ENCODE assay signal across 8 mouse cellular contexts in the genomic region with DNA sequence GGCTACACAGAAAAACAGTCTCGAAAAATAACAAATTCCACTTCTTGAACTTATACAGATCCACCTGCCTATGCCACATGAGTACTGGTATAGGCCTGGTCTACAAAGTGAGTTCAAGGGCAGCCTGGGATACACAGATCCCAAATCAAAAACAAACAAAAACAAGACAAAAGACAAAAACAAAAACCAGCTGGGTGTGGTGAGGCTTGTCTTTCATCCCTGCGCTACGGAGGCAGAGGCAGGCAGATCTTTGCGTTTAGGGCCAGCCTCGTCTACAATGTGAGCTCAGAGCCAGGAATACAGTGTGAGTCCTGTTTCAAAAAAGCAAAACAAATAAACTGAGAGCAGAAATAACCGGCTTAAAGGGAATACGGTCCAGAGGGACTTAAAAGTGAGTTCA. TPM values are rescaled to one million over a fixed set of nuclear protein-coding genes. Genes with fewer than 3 reads are reported as not detected.
DNase-seq lines count a peak whose midpoint lies in the region; ATAC-seq and TF ChIP-seq lines count a peak whose summit lies in the region.

No protein-coding gene starts in this region.

- DNase-seq in kidney, postnatal 0 days (ENCODE audit: low spot score): no peak
- no peak for DNase-seq in kidney, postnatal 25 days
- no peak for DNase-seq in hindbrain, postnatal 0 days (ENCODE audit: low spot score)
- no peak for DNase-seq in adrenal gland, adult 18-20 months (ENCODE audit: low spot score in 2 of 2)
- DNase-seq in spleen, postnatal 14 days (ENCODE audit: low spot score in 2 of 2): no peak
- no peak for DNase-seq in layer of hippocampus, postnatal 25 days (ENCODE audit: extremely low spot score in 1 of 2, low spot score in 1 of 2)

- peaks cover 10% of the 10 kb centered on the region for H3K4me1 ChIP-seq in kidney, postnatal 0 days (replicated peaks; ENCODE audit: insufficient read depth, low read length)
- H3K4me1 ChIP-seq in brown adipose tissue, adult 24 weeks (ENCODE audit: control insufficient read depth, insufficient read depth, insufficient read length, low read length): peaks cover 6% of the 10 kb centered on the region; the same call in 1 of the 2 replicates
- peaks cover 7% of the 10 kb centered on the region; the same call in 1 of the 2 replicates for H3K4me1 ChIP-seq in hindbrain, postnatal 0 days (ENCODE audit: insufficient read depth, low read length)

- H3K4me2 ChIP-seq in kidney, postnatal 0 days (ENCODE audit: low read length): peak overlapping the region; percentile 57
- H3K4me2 ChIP-seq in hindbrain, postnatal 0 days (ENCODE audit: low read depth, low read length): peak overlapping the region; percentile 61
- H3K4me2 ChIP-seq in myocyte (ENCODE audit: low read depth): peak overlapping the region; percentile 70

- no peaks in the 10 kb centered on the region for H3K9me3 ChIP-seq in kidney, postnatal 0 days (replicated peaks; ENCODE audit: low read length)
- H3K9me3 ChIP-seq in hindbrain, postnatal 0 days (ENCODE audit: low read length): no peaks in the 10 kb centered on the region

- 72% methylated on average over 7 of the region's 7 CpGs for WGBS in kidney, postnatal 0 days
- WGBS in hindbrain, postnatal 0 days: 64% methylated on average over 7 of the region's 7 CpGs

- H3K79me2 ChIP-seq in myocyte (ENCODE audit: control insufficient read depth, insufficient read depth): peaks cover 28% of the 10 kb centered on the region

- H3K36me3 ChIP-seq in kidney, postnatal 0 days (ENCODE audit: insufficient read depth, low read length): peaks cover 16% of the 10 kb centered on the region
- peaks cover 22% of the 10 kb centered on the region for H3K36me3 ChIP-seq in hindbrain, postnatal 0 days (ENCODE audit: insufficient read depth, low read length)
- H3K36me3 ChIP-seq in myocyte (ENCODE audit: control insufficient read depth, insufficient read depth): peaks cover 13% of the 10 kb centered on the region

- no peak for TF ChIP-seq POLR2A in myocyte (IDR thresholded peaks at IDR 0.05; ENCODE audit: insufficient read length, low read depth)

- H3K27ac ChIP-seq in kidney, postnatal 0 days: peak overlapping the region; percentile 77; the same call in 1 of the 2 replicates
- peak overlapping the region; percentile 83 for H3K27ac ChIP-seq in brown adipose tissue, adult 24 weeks (replicated peaks; ENCODE audit: low read depth, low read length)
- H3K27ac ChIP-seq in hindbrain, postnatal 0 days: peak overlapping the region; percentile 71

- no peaks in the 10 kb centered on the region for H3K27me3 ChIP-seq in kidney, postnatal 0 days (ENCODE audit: insufficient read depth, low read length)
- H3K27me3 ChIP-seq in hindbrain, postnatal 0 days (ENCODE audit: insufficient read depth, low read length): no peaks in the 10 kb centered on the region
- no peaks in the 10 kb centered on the region for H3K27me3 ChIP-seq in myocyte (ENCODE audit: control insufficient read depth, insufficient read depth, insufficient read length)

- no peak for TF ChIP-seq CTCF in kidney, postnatal 0 days (IDR thresholded peaks at IDR 0.05; ENCODE audit: low read depth)
- no peak for TF ChIP-seq CTCF in hindbrain, postnatal 0 days (IDR thresholded peaks at IDR 0.05; ENCODE audit: low read depth)

- ATAC-seq in kidney, postnatal 0 days (replicated peaks; ENCODE audit: low FRiP score, low read depth): no peak
- no peak for ATAC-seq in hindbrain, postnatal 0 days

- H3K4me3 ChIP-seq in kidney, postnatal 0 days (replicated peaks; ENCODE audit: low read depth, low read length): peak overlapping the region; percentile 86
- peak overlapping the region; percentile 66 for H3K4me3 ChIP-seq in brown adipose tissue, adult 24 weeks (ENCODE audit: insufficient read depth, low read depth, low read length)
- H3K4me3 ChIP-seq in hindbrain, postnatal 0 days (ENCODE audit: low read length): peak overlapping the region; percentile 85
- peak overlapping the region; percentile 93 for H3K4me3 ChIP-seq in myocyte

- peak overlapping the region; percentile 82; the same call in 1 of the 2 replicates for H3K9ac ChIP-seq in kidney, postnatal 0 days (ENCODE audit: low read depth, low read length)
- H3K9ac ChIP-seq in hindbrain, postnatal 0 days (replicated peaks; ENCODE audit: low read length): peak overlapping the region; percentile 90

- H3ac ChIP-seq in myocyte (ENCODE audit: control insufficient read depth, insufficient read length): peak overlapping the region; percentile 94

TF ChIP-seq in myocyte, 11 proteins besides CTCF, POLR2A, EP300 and RAD21:
- TF ChIP-seq MYOD1 (IDR thresholded peaks at IDR 0.05; ENCODE audit: control insufficient read depth in 1 of 3, insufficient read length in 2 of 3, low read depth in 2 of 3) (no peak), TCF12 (IDR thresholded peaks at IDR 0.05; ENCODE audit: insufficient read depth, poor library complexity, severe bottlenecking) (no peak), POLR2AphosphoS2 (IDR thresholded peaks at IDR 0.05; ENCODE audit: insufficient read length, low read depth) (no peak), MYOG (IDR thresholded peaks at IDR 0.05; ENCODE audit: control insufficient read depth in 1 of 3, insufficient read depth in 1 of 3, insufficient read length in 2 of 3, low read depth in 2 of 3) (no peak), CEBPB (IDR thresholded peaks at IDR 0.05; ENCODE audit: insufficient read depth, poor library complexity, severe bottlenecking) (no peak), E2F4 (IDR thresholded peaks at IDR 0.05; ENCODE audit: insufficient read depth) (no peak), REST (IDR thresholded peaks at IDR 0.05; ENCODE audit: insufficient read depth, insufficient read length) (no peak), SRF (IDR thresholded peaks at IDR 0.05; ENCODE audit: control insufficient read depth, insufficient read length, low read depth) (no peak), MAX (IDR thresholded peaks at IDR 0.05; ENCODE audit: low read depth) (no peak), TCF3 (IDR thresholded peaks at IDR 0.05; ENCODE audit: insufficient read length, low read depth) (no peak), USF1 (IDR thresholded peaks at IDR 0.05; ENCODE audit: low read depth) (no peak)

RNA-seq across cellular contexts. Expression of a gene that starts 0.5 kb away (rescaled TPM):
- polyA plus RNA-seq in kidney, postnatal 0 days (2015; fragmentation: Nextera tagmentation; extraction: Ambion mirVana): 329 and 334 TPM in 2 replicates
- 242 and 250 TPM in 2 replicates for polyA plus RNA-seq in brown adipose tissue, adult 24 weeks (2012; ENCODE audit: insufficient read depth, insufficient read length, missing spikeins)
- 47.9 and 73.1 TPM in 2 replicates for total RNA-seq in hindbrain, postnatal 0 days (2014; rRNA removed)
- 429 and 448 TPM in 2 replicates for polyA plus RNA-seq in hindbrain, postnatal 0 days (2015; fragmentation: Nextera tagmentation; extraction: Ambion mirVana)
- 102 TPM for polyA plus RNA-seq in myocyte (2012; fragmentation: generic; extraction: Trizol)
- total RNA-seq in adrenal gland, adult 18-20 months (2021): 100 to 1,000 TPM; 124 to 129 TPM
- total RNA-seq in layer of hippocampus, postnatal 25 days (2021): 100 to 1,000 TPM; 105 to 130 TPM

RNA-seq across cellular contexts. Expression of a gene that starts 10.5 kb away (rescaled TPM):
- polyA plus RNA-seq in kidney, postnatal 0 days (2015; fragmentation: Nextera tagmentation; extraction: Ambion mirVana): 49.4 and 51.5 TPM in 2 replicates
- polyA plus RNA-seq in brown adipose tissue, adult 24 weeks (2012; ENCODE audit: insufficient read depth, insufficient read length, missing spikeins): 22.8 and 29.2 TPM in 2 replicates
- 38.0 and 40.0 TPM in 2 replicates for total RNA-seq in hindbrain, postnatal 0 days (2014; rRNA removed)
- 51.3 and 54.9 TPM in 2 replicates for polyA plus RNA-seq in hindbrain, postnatal 0 days (2015; fragmentation: Nextera tagmentation; extraction: Ambion mirVana)
- polyA plus RNA-seq in myocyte (2012; fragmentation: generic; extraction: Trizol): 26.8 TPM
- 10 to 100 TPM; 48.4 to 56.0 TPM for total RNA-seq in adrenal gland, adult 18-20 months (2021)
- total RNA-seq in layer of hippocampus, postnatal 25 days (2021): 10 to 100 TPM; 67.1 to 81.7 TPM

RNA-seq across cellular contexts. Expression of a gene that starts 41.1 kb away (rescaled TPM):
- 1.9 and 2.1 TPM in 2 replicates for polyA plus RNA-seq in kidney, postnatal 0 days (2015; fragmentation: Nextera tagmentation; extraction: Ambion mirVana)
- 1.1 and 1.8 TPM in 2 replicates for polyA plus RNA-seq in brown adipose tissue, adult 24 weeks (2012; ENCODE audit: insufficient read depth, insufficient read length, missing spikeins)
- 0.18 and 0.58 TPM in 2 replicates for total RNA-seq in hindbrain, postnatal 0 days (2014; rRNA removed)
- polyA plus RNA-seq in hindbrain, postnatal 0 days (2015; fragmentation: Nextera tagmentation; extraction: Ambion mirVana): 0.86 and 0.94 TPM in 2 replicates
- 0.04 TPM for polyA plus RNA-seq in myocyte (2012; fragmentation: generic; extraction: Trizol)
- total RNA-seq in adrenal gland, adult 18-20 months (2021): 1 to 10 TPM in 1 of 2 experiments, under 1 TPM in 1; 0.73 to 2.1 TPM
- 1 to 10 TPM in 1 of 2 experiments, under 1 TPM in 1; 0.89 to 1.2 TPM for total RNA-seq in layer of hippocampus, postnatal 25 days (2021)

RNA-seq across cellular contexts. Expression of a gene that starts 41.2 kb away (rescaled TPM):
- polyA plus RNA-seq in kidney, postnatal 0 days (2015; fragmentation: Nextera tagmentation; extraction: Ambion mirVana): 4.1 and 4.3 TPM in 2 replicates
- polyA plus RNA-seq in brown adipose tissue, adult 24 weeks (2012; ENCODE audit: insufficient read depth, insufficient read length, missing spikeins): 26.0 and 28.5 TPM in 2 replicates
- 1.3 TPM in 2 replicates for total RNA-seq in hindbrain, postnatal 0 days (2014; rRNA removed)
- 0.30 and 0.58 TPM in 2 replicates for polyA plus RNA-seq in hindbrain, postnatal 0 days (2015; fragmentation: Nextera tagmentation; extraction: Ambion mirVana)
- polyA plus RNA-seq in myocyte (2012; fragmentation: generic; extraction: Trizol): not detected
- total RNA-seq in adrenal gland, adult 18-20 months (2021): 10 to 100 TPM; 11.1 to 27.5 TPM
- 1 to 10 TPM; 1.5 to 1.9 TPM for total RNA-seq in layer of hippocampus, postnatal 25 days (2021)
